In genomic region chr2:73468993-73469392, GRCm38 (mm10) we compare ENCODE assay signal across 14 mouse cellular contexts.
"Had no signal": no experiment of that assay in that cellular context is flagged by ENCODE, and none has a peak within 500 bp of the region (broad histone marks: within the 10 kb centered on the region; RNA-seq: fewer than 3 reads in every experiment).

No protein-coding gene starts in this region.

- ATAC-seq: liver, embryonic 12.5 days; midbrain, embryonic 13.5 days; midbrain, embryonic 16.5 days had no signal

- H3K27ac ChIP-seq: kidney, postnatal 0 days; layer of hippocampus, adult 2 months; liver, embryonic 15.5 days; midbrain, embryonic 10.5 days; midbrain, embryonic 13.5 days had no signal

- H3K36me3 ChIP-seq: liver, embryonic 15.5 days; midbrain, embryonic 10.5 days; midbrain, embryonic 13.5 days had no signal

- H3K9ac ChIP-seq: liver, embryonic 12.5 days; liver, embryonic 15.5 days; midbrain, embryonic 13.5 days had no signal

- H3K27me3 ChIP-seq: liver, embryonic 12.5 days; liver, embryonic 15.5 days; midbrain, embryonic 13.5 days had no signal

- H3K4me1 ChIP-seq: midbrain, embryonic 13.5 days had no signal

- H3K9me3 ChIP-seq: liver, embryonic 12.5 days; liver, embryonic 15.5 days; midbrain, embryonic 10.5 days; midbrain, embryonic 13.5 days had no signal

- DNase-seq: kidney, adult 2 months; layer of hippocampus, adult 9-11 months; liver; lung, adult 2 months; lung, postnatal 14 days; lung, postnatal 4 days; thymus, postnatal 4 days had no signal

- H3K4me2 ChIP-seq: liver, embryonic 12.5 days; midbrain, embryonic 13.5 days had no signal

- H3K4me3 ChIP-seq: layer of hippocampus, adult 2 months; liver, embryonic 12.5 days; liver, embryonic 15.5 days; midbrain, embryonic 10.5 days; midbrain, embryonic 13.5 days had no signal
